Mouse (Mus musculus): ENCODE data around the gene Lgals9.

- TF ChIP-seq CTCF (IDR thresholded peaks at IDR 0.05; ENCODE audit: low read depth, low read length), result no peak
- TF ChIP-seq POLR2A (IDR thresholded peaks at IDR 0.05; ENCODE audit: extremely low read depth, insufficient read depth, low read length), result no peak
Observed at GRCm38 (mm10) chr11:79031452-79031746, 46.7 kb upstream of the Lgals9 start.
